Mouse (Mus musculus): ENCODE measurements around the gene Hoxd10.

The Hoxd10 gene

DNA sequence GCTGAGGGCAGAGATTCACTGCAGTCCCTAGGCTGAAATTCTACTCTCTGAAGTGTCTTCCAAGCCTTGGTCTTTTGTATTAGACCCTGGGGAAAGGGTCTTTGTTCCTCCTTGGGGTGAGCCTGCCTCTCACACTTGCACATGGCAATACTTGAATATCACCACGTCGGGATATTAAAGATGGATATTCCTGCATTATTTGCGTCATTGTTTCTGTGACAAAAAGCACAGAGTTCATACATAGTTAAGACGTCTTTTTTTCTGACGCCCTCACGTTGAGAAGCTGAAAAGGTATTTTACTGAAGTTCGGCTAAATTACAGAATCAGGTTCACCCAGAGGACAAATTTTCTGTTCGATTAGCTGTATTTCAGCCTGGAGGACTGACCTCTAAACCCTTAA lies 38.6 kb downstream of the Hoxd10 start:
- no peak for DNase-seq (ENCODE audit: low spot score in 2 of 2)

GRCm38 (mm10) chr2:74731055-74731454 lies 39.3 kb downstream of the Hoxd10 start:
- no peak for DNase-seq (ENCODE audit: low spot score in 2 of 2)

GRCm38 (mm10) chr2:74731799-74732512 lies 40.2 kb downstream of the Hoxd10 start:
- DNase-seq (ENCODE audit: low spot score in 2 of 2) = no peak

DNA sequence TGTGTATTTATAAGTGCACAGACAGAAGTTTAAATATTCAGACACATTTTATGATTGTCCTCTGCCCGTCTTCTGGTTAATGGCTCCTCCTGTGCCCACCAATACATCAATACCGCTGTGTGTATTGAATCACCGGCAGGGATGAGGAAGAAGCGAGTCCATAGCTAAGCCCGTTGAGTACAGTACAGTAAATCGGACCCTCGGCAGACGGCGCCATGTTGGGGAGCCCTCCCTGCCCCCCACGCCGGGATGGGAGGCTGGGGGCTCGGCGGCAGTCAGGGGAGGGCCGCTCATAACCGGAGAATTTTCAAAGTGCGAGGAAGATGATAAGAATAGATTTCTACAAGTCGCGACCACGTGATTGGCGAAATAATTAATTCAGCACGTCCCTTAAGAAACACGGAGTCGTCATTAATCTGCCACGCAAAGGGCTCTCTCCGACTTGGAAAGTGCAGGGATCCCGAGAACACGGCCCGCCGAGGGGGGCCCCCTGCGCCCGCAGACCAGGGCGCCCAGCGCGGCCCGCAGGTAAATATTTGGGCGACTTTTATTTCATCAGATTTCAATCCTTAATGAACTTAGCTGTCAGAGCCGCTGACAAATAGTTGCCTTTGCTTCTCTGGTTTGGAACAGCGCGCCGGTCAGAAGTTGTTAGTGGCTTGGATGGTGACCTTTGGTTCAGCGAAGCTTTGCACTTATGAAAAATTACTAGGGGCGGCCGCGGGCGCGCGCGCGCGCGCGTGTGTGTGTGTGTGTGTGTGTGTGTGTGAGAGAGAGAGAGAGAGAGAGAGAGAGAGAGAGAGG lies 41.0 kb downstream of the Hoxd10 start:
- DNase-seq (ENCODE audit: low spot score in 2 of 2) = no peak

DNA sequence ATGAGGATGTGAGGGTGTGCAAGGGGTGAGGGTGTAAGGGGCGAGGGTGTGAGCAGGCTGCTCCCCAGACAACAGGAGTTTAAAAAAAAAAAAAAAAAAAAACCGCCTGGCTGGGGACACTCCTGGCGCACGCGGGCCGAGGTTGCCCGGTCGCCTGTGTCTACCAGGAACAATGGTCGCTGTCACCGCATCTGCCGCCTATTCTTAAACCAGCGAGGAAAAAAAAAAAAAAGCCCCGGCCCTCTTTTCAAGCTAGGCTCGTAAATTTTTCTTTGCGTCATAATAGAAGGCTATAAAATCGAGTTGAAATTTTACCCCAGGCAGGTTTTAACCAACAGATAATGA lies 41.6 kb downstream of the Hoxd10 start:
- DNase-seq (ENCODE audit: low spot score in 2 of 2) = no peak

- no peak for DNase-seq (ENCODE audit: low spot score in 2 of 2)
Observed at GRCm38 (mm10) chr2:74733765-74734164, 42.0 kb downstream of the Hoxd10 start.

- DNase-seq (ENCODE audit: low spot score in 2 of 2) = no peak
Observed at GRCm38 (mm10) chr2:74734451-74734850, 42.7 kb downstream of the Hoxd10 start.

- DNase-seq (ENCODE audit: low spot score in 2 of 2) = no peak
Observed at GRCm38 (mm10) chr2:74734996-74735811, 43.5 kb downstream of the Hoxd10 start.

DNA sequence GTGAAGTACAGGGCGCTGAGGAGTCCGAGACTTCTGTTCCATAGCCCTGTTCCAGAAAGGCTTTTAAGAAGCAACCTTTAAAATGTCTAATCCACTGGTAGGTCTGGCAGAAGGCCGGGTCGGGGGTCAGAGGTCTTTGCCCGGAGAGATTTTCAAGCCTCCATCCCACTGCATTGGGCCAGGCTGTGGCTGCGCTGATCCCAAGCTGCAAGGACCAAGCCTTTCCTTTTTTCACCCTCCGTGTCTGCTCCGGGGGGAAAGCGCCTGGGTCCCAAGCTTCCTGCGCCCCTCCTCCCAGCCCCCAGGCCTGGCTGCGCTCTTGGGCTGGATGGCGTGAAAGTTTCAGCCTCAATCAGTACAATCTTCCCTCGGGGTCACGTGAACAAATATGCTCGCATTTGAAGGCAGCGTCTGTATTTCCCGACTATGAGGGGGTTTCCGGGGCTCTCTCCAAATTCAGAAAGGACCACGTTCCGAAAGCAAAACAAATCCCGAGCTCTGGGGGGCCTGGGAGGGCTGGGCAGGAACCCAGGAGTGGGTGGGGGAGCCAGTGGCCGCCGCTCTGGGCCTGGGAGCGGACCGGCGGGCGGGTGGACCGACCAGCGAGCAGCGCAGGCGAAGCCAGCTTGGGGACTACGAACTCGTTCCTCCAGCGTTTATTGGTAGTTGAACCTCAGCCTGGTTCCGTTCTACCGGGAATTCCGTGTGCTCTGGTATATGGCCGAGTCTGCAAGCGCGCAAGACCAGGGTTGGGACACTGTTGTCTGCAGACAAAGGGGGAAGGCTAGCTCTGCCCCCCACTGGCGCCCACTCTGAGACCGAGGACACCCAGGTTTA lies 44.3 kb downstream of the Hoxd10 start:
- no peak for DNase-seq (ENCODE audit: low spot score in 2 of 2)

GRCm38 (mm10) chr2:74736688-74737577 lies 45.2 kb downstream of the Hoxd10 start:
- no peak for DNase-seq (ENCODE audit: low spot score in 2 of 2)

DNA sequence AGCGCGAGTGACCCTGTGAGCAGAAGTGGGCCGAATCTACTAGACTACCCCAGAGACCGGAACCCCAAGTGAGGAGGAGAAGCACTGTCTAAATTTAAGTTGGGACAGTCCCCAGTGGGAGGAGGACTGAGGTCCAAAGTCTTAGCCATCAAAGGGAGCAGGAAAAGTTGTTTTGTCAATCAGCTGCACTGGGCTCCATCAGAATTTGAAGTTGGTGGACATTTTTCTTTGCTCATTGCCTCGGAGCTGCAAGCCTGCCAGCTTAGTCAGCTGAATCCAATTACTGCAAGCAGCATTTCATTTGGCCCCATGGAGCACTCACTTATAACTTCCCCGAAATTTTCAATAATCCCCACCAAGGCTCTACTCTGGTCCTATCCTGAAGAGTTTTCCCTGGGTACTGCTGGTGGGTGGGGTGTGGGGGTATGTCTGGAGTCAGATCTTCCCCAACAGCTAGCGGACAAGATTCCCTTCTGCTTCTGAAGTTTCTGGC lies 45.9 kb downstream of the Hoxd10 start:
- DNase-seq (ENCODE audit: low spot score in 2 of 2) = no peak

DNA sequence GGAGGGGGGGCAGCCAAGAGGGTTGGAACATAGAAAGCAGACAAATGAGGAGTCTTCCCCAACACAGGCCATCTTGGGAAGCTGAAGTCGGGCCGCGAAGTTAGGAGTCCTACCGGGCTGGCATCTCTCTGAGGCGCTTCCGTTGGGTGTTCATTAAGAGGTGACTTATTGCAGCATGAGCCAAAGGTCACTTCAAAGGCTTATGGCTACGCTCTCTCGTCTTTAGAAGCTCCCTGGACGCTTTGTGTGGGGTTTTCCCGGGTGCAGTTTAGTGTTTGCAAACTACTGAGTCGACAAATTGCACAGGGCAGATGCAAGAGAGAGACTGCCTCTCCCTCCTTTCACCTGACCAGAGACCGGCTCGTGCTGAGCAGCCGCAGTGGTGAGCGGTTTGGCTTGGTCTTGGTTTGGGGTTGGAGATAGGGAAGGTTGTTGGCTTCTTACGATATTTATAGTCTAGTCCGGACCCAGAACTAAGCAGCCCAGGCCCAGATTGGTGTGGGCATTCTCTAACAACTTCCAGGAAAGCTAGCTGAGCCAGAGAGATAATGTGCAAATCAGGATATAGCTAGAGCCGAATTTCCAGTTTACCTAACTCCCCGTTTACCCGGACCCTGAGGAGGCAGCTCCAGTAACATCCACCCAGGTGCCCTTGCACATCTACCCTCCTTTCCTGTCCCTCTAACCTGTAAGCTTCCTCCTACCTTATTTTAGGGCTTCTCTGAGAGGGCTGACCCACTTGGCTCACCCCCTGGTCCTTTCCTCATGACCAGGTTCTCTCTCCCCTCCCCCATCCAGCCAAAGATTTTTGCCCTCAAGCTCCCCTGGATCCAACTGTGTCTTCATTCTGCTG lies 47.1 kb downstream of the Hoxd10 start:
- no peak for DNase-seq (ENCODE audit: low spot score in 2 of 2)

- DNase-seq (ENCODE audit: low spot score in 2 of 2) = no peak
Observed at GRCm38 (mm10) chr2:74739476-74739800, 47.7 kb downstream of the Hoxd10 start.

GRCm38 (mm10) chr2:74739869-74740268 lies 48.1 kb downstream of the Hoxd10 start:
- no peak for DNase-seq (ENCODE audit: low spot score in 2 of 2)

- no peak for DNase-seq (ENCODE audit: low spot score in 2 of 2)
Observed at GRCm38 (mm10) chr2:74740311-74741091, 48.8 kb downstream of the Hoxd10 start.

- no peak for DNase-seq (ENCODE audit: low spot score in 2 of 2)
Observed at GRCm38 (mm10) chr2:74741252-74741978, 49.7 kb downstream of the Hoxd10 start.

DNA sequence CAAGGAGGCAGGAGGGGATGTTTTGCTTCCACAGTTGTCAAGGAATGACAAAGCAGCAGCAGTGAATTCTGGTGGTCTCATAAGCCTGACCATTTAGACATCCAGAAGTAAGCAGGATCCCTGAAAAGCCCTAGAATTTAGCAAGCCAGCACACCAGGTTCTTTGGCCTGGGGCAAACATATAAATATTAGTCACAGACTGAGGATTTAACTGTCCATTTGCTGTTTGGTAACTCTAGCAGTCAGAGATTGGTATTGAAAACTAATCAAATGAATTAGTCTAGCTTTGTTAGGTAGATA lies 50.2 kb downstream of the Hoxd10 start:
- no peak for DNase-seq (ENCODE audit: low spot score in 2 of 2)
